Mouse (Mus musculus) left cerebral cortex, adult 9 months (tissue): Measurements from ENCODE around the gene Add2.

Source experiments
- DNase-seq, 2 experiments: peaks; one replicate each; pipeline ENCODE4 v3.0.0; 2022; ENCODE audit warnings: low spot score in 2 of 2

Add2 gene

DNA sequence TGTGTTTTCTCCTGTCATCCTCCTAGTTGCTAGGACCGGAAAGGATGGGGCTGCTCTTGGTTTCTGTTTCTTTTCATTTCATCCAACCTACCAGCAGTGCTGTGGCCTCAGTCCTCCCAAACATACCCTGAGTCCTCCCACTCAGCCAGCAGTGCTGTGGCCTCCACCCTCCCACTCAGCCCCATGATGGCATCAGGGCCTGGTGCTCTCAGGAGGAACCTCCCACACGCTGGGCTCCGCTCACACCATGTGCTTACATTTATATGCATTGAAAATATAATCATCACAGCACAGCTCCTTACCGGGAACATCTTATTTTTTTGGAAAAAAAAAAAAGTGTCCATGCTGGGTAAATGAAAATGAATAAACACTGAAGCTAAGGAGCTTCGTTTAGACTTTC is 20.0 kb downstream of the Add2 start:
- DNase-seq, result peak; percentile 77 to 89

DNA sequence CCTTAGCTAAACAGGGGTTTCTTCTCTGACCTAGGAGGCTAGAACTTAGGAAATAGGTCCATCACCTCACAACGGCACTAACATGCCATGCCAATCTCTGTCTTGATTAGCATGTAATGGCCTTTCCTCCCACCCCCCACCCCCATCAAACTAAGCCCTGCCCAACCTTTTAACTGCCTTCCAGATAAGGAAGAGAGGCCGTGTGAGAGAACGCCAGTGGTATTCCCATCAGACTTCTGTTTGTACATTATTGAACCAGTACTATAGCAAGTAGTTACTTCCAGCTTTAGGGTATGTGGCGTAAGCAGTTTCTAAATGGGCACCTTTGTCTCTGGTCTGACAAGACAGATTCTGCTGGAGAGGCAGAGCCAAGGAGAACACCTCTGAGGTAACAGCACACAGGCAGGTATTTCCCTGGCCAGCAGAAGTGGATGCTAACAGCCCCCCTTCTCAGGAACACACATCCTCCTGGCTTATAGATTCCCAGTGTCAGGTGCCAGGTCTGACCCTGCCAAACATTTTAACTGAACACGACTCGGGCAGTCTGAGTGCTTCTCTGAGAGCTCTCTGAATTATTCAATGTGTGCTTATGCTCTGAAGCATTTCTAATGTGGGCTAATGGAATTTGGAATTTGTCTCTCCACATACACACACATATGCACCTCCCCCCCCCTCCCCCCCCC is 22.2 kb downstream of the Add2 start:
- DNase-seq, result no peak

DNA sequence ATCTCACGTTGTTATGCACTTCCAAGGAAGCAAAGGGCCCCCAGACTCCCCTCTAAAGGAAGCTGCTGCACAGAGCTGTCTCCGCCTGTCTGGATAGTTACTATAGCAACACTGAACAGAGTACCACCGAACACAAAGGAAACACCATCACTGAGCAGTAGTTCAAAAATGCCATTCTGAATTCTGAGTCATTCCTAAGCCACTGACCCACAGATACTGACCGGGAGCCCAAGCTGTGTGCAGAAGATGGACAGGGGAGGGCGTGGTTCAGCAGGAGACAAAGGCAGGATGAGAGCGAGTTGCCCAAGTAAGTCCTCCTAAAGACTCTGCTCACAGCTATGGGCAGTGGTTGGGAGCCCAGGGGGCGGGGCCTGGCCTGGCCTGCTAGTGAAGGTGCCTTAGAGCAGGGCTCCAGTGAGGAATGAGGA is 23.6 kb downstream of the Add2 start:
- no peak for DNase-seq

DNA sequence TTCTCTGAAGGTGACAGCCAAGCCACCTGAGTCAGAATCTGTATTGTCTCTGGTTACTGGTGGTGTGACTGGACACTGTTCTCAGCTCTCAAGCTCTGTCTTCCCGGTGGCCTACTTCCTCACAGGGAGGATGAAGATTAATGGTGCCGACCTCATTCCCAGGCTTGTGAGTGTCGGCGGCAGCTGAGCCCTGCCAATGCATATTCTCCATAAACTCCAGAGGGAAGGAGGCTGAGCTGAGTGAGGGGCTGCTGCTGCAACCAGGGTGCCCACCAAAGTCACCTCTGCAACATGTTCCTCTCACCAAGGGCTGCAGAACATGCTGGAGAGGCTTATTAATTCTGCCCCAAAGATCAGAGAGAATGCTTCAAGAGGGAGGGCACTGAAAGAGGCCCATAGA is 24.1 kb downstream of the Add2 start:
- no peak for DNase-seq

DNA sequence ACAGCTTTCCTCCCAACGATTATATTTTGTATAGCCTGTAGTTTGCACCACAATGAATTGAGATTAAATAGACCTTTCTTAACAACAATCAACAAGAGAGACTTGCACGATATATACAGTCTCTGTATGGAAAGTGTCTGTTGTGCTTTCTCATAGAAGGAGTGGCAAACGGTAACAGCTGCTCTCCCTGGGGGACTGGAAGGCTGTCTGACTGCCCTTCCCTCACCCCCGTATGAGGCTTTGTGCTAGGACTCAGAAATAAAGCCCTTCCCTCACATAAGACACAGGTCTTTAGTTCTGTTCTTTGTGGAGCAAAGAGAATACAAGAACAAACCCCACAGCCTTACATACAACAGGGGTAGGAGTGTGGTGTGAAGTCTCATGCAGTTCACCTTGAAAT is 24.6 kb downstream of the Add2 start:
- no peak for DNase-seq

DNA sequence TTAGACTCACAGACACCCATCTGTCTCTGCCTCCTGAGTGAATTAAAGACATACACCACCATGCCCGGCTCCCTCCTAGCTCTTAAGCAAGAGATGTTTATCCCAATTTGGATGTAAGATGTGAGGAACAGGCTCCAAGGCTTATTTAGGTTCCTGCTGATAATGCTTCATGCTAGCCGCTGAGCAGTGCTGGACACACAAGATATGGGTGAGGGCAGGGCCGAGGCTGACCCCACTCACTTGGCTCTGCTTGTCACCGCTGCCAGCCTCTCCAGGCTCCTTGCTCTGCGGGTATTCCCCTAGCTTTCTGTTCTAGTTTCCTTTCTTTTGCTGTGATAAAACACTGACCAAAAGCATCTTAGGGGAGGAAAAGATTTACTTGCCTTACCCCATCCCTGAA is 25.1 kb downstream of the Add2 start:
- no peak for DNase-seq

DNA sequence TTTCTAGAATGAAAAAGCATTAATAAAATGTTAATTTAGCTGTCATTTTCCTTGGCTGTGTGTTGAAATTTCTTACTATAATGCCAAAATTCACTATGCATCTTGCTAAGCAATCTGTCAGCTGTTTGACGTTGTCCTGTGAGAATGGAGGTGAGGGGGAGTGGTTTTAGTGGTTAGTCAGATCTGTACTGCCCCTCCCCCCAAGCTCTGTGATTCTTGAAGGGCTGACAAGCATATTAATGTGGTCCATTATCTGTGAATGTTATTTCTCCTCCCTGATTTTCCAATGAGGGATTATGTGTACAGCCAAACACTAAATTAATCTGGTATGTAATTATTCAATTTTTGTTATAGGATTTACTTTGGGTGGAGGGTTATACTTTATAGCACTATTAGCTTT is 30.0 kb downstream of the Add2 start:
- no peak for DNase-seq

DNA sequence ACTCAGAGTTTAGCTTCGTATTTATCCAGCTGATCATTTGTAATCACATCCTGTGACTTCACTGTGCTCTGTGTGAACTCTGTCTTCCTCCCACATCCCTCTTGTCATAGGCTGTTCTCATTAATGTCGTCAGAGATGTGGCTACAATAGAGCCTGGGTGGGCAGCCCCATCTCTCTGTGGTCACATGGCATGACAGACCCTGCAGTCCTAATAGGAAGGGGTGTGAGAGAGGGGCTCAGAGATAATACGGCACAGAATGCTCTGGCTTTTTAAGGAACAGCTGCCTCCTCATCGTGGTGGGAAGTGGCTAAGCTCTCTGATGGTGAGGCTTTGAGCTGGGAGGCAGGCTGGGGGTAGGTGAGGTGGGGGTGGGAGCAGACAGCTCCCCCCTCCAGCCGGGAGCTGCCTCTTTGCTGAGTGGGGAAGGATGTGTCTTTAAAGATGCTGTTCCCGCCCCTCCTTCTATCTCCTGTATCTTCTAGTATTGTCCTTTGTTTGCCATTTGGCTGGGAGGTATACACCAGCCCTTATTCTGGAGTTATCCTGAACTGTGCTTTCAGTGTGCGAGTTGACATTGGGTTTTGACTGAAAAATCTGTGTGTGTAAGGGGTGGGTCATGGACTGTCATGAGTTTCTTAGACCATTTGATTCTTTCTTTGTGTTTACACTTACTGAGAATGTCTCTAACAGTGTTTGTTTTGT is 30.8 kb downstream of the Add2 start:
- no peak for DNase-seq

DNA sequence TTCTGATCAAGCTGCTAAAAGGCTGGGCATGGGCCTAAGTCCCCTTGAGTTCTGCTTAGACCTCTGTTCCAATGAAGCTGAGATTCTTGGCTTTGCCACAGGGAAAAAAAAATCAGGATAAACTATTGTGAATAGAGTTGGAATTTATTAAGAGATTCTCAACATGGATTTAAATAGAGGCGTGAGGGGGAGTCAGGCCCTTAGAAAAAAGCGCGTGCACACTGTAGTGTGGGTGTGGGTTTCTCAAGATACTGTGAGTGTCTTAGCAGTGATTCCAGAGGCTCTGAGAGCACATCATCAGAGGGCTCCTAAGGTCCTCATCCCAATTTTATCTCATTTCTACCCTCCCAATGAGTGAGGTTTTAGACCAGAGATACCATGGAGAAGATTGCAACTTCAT is 31.7 kb downstream of the Add2 start:
- DNase-seq, result no peak

DNA sequence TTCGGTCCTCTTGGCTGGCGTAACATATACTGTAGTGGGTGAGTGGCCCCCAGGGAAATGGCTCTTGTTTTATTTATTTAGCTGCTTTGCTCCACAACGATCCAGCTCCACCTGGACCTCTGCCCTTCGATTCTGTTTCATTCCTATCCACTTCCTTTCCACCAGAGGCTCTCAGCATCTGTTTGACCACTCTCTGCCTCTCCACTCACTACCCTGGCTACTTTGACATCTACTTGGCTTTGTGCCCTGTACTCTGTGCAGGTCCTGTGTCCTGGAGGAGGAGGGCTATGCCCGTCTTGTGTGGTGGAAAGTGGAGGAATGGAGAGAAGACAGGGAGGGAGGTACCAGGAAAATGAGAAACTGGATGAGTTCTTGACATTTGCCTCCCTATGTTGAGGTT is 33.7 kb downstream of the Add2 start:
- DNase-seq, result no peak

DNA sequence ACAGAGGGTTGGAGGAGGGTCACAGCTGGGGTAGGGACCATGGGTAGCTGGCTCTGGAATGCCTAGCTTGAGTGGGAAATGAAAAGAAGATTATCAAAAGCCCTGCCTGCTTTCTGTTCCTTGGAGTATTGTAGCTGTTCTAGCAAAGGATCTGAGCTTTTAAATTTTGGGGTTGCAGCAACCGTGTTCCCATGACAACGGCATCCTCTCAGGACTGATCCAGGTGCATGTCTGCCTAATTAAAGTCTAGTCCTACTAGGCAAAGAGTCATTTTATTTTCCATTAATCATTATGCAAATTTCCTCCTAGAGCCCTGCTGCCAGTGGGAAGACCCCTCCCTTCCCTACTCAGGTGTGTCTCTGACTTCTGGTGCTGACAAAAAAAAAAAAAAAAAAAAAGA is 34.2 kb downstream of the Add2 start:
- DNase-seq, result no peak

DNA sequence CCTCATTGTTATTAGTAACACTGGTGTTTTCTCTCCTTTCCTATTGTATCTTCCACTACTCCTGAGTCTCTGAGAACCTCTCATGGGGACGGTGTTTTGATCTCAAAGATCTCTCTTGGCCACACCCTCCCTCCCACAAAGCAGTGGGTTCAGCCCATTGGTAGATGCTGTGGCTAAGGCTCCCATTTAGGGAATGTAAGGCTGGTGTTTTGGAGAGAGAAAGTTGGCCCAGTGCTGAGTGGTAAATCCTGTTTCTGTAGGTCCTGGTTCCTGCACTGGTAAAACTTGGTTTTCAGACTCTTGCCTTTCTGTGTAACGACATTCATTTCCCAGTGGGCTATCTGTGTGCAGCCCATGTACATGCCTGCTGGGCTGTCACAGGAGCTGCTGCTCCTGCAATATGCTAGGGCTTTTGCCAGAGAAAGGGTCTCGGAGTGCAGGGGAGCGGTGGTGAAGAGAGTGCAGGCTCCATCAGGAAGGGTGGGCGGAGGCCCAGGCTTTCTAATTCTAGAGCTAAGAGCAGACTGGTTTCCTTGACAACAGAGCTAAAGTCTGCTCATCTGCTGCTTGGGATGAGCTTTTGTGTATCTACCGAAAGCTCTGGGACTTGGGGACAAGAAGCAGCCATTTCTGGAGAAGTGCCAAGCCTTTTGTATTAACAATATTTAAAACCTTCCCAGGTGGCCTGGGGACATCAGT is 36.0 kb downstream of the Add2 start:
- DNase-seq, result peak; percentile 87 to 91

DNA sequence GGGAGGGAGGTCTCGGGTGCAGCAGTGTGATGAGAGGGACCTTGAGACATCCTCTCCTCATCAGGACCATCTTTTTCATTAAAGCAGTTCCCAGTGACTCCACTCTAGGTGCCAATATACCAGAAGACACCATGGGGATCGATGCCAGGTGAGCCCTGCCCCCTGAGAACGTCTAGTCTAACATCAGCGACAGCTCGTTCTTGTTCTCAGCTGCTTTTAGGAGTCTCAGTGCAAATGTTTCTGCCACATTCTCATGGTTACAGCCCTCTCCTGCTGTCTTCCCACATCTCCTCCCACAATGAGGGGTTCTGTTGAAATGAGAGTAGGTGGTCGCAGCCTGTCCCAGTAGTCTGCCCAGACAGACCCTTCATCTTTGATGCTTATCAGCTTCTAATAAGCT is 38.2 kb downstream of the Add2 start:
- DNase-seq, result no peak

DNA sequence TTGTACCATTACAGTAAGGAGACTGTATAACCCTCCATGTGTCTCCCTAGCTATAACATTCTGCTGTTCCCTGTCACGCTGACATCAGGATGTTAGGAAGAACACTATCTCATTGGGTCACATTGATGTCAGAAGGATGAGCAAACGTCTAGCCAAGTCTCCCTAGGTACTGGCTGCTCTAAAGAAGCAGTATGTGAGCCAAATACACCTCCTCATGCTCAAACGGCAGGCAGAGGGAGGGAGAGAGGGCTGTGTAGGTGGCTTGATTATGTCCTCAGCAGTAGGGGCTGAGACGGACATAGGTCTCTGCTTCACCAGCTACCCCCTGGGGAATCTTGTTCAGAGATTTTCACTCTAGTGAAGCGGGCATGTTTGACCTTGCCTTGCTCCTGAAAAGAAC is 38.7 kb downstream of the Add2 start:
- DNase-seq, result peak in 1 of 2 experiments; percentile 49

DNA sequence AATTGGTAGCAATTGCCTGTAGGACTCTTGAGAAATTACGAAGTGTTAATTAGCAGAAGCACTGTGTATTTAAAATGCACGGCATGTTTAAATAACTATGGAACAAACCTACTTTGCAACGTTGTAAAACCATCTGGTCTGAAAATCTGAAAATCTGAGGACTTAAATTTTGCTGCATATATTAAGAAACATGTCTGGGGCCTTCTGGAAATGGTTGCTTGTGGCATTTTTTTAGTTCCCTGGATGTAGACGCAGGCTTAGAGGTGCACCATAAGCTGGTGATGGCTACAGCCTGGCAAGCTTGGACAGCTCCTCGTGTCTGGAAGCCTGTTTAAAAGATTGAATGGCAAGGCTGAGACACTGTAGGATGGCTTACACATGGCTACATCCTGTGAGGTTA is 40.5 kb downstream of the Add2 start:
- DNase-seq, result no peak

DNA sequence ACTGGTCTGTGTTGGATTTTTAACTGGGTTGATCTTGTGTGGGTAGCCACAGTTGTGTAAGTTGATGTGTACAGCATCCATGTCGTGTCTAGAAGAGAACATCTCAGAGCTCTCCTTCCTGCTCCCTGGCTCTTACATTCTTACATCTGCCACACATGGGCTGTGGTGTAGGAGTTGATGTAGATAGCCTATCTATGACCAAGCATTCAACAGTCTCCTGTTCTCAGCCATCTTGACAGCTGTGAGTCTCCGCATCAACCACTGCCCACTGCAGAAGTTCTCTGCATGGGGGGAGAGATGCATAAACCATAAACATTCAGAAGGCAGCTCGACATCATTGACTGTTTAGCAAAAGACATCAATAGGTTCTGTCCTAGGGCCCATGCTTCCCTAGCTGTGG is 41.4 kb downstream of the Add2 start:
- DNase-seq, result no peak

DNA sequence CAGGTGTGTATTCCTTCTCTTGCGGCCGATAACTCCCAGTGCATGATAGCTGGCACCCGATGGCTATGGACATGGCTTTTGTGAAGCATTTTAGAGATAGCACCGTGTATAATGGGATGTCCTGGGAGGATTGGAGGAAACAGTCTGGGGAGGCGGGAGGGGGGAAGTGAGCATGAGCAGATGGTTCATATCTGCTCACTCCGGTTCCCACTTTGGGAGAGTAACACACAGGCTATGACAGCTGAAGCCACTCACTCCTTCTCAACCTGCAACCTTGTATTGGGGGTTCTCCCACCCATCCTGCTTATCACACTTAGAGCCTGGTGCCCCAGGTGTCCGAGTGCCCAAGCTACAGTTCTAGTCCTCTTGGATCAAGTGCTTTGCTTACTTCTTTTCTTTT is 41.8 kb downstream of the Add2 start:
- DNase-seq, result no peak

DNA sequence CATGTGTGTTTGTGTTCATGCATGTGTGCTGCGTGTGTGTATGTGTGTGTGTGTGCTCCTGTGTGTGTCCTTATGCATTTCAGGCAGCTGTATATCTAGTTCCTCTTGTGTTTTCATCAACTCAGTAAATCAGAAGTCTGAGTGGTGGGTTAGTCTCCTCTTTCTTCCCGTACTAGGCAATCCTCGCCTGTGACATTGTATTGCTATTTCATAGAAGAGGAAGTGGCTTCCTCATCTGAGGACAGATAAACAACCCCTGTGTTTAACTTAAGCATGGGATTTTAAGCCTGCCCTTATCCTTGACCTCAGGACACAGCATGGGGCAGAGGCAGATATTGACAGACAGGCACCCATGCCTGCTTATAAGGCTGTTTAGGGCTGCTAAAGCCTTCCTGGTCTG is 45.4 kb downstream of the Add2 start:
- no peak for DNase-seq

DNA sequence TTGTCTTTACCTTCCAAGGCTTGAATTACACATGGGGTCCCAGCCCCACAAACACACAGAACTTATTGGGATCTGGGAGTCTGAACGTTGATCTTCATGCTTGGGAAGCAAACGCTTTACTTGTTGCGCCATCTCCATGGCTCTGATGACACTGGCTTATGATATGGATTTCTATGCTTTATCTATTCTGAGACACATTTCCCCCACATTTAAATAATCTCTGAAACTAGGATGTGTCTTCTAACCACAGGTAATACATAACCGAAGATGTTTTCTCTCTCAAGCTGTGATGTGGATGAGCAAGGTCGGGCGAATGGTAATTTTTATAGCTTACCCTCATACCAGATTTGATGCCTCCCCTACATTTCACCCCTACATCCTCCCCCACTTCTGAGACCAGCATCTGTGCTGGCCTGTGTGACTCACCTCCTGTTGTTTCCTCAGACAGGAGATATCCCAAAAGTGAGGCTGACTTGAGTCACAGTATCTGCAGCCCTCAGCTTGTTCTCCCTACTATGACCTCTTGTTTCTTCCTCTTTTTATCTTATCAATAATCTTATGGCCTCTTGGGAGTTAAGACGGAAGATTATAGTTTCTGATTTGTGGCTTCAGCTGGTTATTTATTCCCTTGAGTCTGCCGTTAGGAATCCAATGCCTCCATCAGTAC is 46.2 kb downstream of the Add2 start:
- no peak for DNase-seq

DNA sequence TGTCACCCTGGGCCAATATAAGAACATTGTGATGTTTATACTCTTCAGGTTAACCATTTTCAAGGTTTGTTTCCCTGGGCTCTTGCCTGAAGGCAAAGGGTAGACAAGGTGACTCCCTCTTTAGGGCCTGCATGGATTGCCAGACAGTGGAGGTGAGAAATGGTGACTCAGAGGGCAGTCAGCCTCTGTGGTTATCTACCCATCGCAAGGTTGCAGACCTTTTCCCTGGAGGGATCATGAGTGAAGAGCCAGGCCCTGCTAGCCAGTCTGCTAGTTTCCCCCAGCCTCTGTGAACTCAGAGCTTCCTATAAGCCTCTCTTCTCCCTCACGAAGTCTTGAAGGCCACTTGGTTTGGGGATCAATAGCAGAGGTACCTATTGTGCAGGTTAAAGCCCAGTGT is 48.0 kb downstream of the Add2 start:
- DNase-seq, result no peak

DNA sequence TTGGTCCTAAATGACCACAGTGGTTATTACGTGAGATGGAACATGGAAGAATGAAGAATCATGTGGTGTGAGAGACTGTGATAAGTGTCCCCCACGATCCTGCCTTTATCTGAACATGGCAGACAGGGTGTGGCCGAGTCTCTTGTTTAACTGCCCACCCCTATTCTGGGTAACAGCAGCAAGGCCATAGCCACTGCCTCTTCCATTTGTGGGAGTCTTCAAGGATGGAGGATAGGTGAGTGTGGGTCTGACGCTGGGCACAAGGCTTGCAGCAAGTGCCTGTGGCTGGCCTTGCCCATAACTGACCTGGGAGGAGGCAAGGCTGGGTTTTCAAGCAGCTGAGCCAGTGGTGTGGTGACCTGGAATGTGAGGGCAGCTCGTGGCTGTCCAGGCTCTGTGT is 49.4 kb downstream of the Add2 start:
- no peak for DNase-seq

DNA sequence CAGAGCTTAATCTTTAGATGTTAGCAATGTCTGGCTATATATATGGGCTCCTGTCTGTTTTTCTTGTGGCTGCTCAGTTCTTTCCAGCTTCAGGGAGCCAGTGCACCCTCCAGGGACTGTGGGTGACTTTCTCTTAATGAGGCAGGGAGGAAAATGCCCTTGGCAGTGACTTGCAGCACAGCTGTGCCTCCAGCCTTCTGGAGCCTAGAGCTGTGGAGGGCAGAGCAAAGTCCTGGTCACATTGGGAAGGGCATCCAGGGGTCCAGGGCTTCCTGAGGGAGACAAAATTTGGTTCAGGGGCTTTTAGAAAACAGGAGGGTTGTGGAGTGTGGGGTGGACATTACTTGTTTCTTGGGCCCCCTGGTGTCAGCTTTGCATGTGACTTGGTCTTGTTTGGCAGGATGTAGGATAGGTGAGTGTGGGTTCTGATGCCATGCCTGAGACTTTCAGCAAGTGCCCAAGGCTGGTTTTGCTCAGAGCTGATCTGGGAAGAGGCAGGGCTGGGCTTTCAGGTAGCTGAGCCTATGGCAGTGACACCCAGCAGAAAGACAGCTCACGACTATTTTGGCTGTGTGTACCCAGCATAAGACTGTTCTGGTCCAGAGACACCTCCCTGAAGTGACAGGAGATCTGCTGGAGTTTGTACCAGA is 50.0 kb downstream of the Add2 start:
- no peak for DNase-seq
